Mouse (Mus musculus) CH12.LX (cell line): Measurements from ENCODE around the gene Cfap99. TPM values are rescaled to one million over a fixed set of nuclear protein-coding genes. Genes with fewer than 3 reads are reported as not detected.

Source experiments
- DNase-seq: peaks from one replicate; pipeline ENCODE4 v3.0.0-alpha.2; 2013; ENCODE audit errors: extremely low read depth
- H3K27ac ChIP-seq: 2 replicates; pipeline ENCODE4 v1.5.1; 2012; ENCODE audit warnings: low read depth, mild to moderate bottlenecking, control low read depth, moderate library complexity; ENCODE audit not compliant: insufficient read depth
- H3K27me3 ChIP-seq: replicated peaks from 2 replicates; pipeline ENCODE3; 2012; ENCODE audit warnings: inconsistent platforms
- H3K36me3 ChIP-seq, 2 experiments: replicated peaks in 1 of 2; 2 replicates each; pipeline versions ENCODE3 to v1.6.1; 2012; ENCODE audit warnings: inconsistent platforms in 1 of 2, low read length in 1 of 2, mild to moderate bottlenecking in 1 of 2, mixed read lengths in 1 of 2, moderate library complexity in 1 of 2; ENCODE audit not compliant: control insufficient read depth in 1 of 2, insufficient read depth in 1 of 2
- H3K4me1 ChIP-seq, 2 experiments: 2 replicates each; pipeline ENCODE4 v1.6.1; 2012; ENCODE audit warnings: inconsistent platforms in 1 of 2, moderate library complexity in 1 of 2; ENCODE audit not compliant: insufficient read depth in 2 of 2, control insufficient read depth in 1 of 2
- H3K4me2 ChIP-seq: 2 replicates; pipeline ENCODE4 v1.6.1; 2012; ENCODE audit warnings: low read depth, mild to moderate bottlenecking, control low read depth; ENCODE audit not compliant: poor library complexity, insufficient read depth, severe bottlenecking
- H3K4me3 ChIP-seq, 3 experiments: fragments of 150-350 bp in 1 of 3; sonication (generic) in 1 of 3; replicated peaks in 1 of 3; 2 replicates each; pipeline versions ENCODE3 to v1.5.1; 2011 to 2012; ENCODE audit warnings: low read depth in 2 of 3, low read length in 2 of 3, mild to moderate bottlenecking in 2 of 3, moderate library complexity in 2 of 3, control low read depth in 1 of 3, improper control_type of control experiment in 1 of 3, inconsistent platforms in 1 of 3, mixed read lengths in 1 of 3; ENCODE audit not compliant: poor library complexity in 1 of 3
- H3K79me2 ChIP-seq: replicated peaks from 2 replicates; pipeline ENCODE4 v1.6.1; 2012; ENCODE audit warnings: mild to moderate bottlenecking, moderate library complexity; ENCODE audit not compliant: control insufficient read depth, poor library complexity, insufficient read depth, severe bottlenecking; ENCODE audit errors: extremely low read depth
- H3K9ac ChIP-seq: 2 replicates; pipeline ENCODE4 v1.6.1; 2012; ENCODE audit warnings: low read depth, mild to moderate bottlenecking, control low read depth, moderate library complexity; ENCODE audit not compliant: insufficient read depth
- H3K9me3 ChIP-seq: replicated peaks from 2 replicates; pipeline ENCODE3; 2012; ENCODE audit warnings: low read length, inconsistent platforms, mixed read lengths
- CHD1 ChIP-seq: IDR thresholded peaks from 2 replicates; pipeline ENCODE4 v1.6.1; 2012; ENCODE audit warnings: low read depth, low read length, improper control_type of control experiment, inconsistent platforms
- CHD2 ChIP-seq: IDR thresholded peaks from 2 replicates; pipeline ENCODE4 v1.6.1; 2011; ENCODE audit warnings: low read length, improper control_type of control experiment
- E2F4 ChIP-seq: IDR thresholded peaks from 2 replicates; pipeline ENCODE4 v1.6.1; 2011; ENCODE audit warnings: low read depth, low read length, improper control_type of control experiment; ENCODE audit not compliant: insufficient replicate concordance
- HCFC1 ChIP-seq: IDR thresholded peaks from 2 replicates; pipeline ENCODE4 v1.6.1; 2012; ENCODE audit warnings: low read depth, mild to moderate bottlenecking, inconsistent platforms, low read length, improper control_type of control experiment
- MAZ ChIP-seq: IDR thresholded peaks from 2 replicates; pipeline ENCODE4 v1.6.1; 2012; ENCODE audit warnings: low read depth, mild to moderate bottlenecking, inconsistent platforms, low read length, improper control_type of control experiment, moderate library complexity
- MYC ChIP-seq: IDR thresholded peaks from 2 replicates; pipeline ENCODE4 v1.6.1; 2011; ENCODE audit warnings: low read depth, mild to moderate bottlenecking, improper control_type of control experiment, low read length
- NRF1 ChIP-seq: IDR thresholded peaks from 2 replicates; pipeline ENCODE4 v1.6.1; 2014; ENCODE audit warnings: low read depth, mild to moderate bottlenecking, inconsistent platforms, low read length, improper control_type of control experiment, moderate library complexity
- PAX5 ChIP-seq: IDR thresholded peaks from 2 replicates; pipeline ENCODE4 v1.6.1; 2012; ENCODE audit warnings: low read length, inconsistent platforms, mixed read lengths
- RAD21 ChIP-seq: IDR thresholded peaks from 2 replicates; pipeline ENCODE4 v1.6.1; 2011; ENCODE audit warnings: low read depth, mild to moderate bottlenecking, low read length, improper control_type of control experiment, moderate library complexity
- SIN3A ChIP-seq: IDR thresholded peaks from 2 replicates; pipeline ENCODE4 v1.6.1; 2012; ENCODE audit warnings: low read length, improper control_type of control experiment, inconsistent platforms
- SMC3 ChIP-seq: IDR thresholded peaks from 2 replicates; pipeline ENCODE4 v1.6.1; 2011; ENCODE audit warnings: low read depth, low read length, improper control_type of control experiment
- TBP ChIP-seq: conservative IDR thresholded peaks from 2 replicates; pipeline ENCODE4 v1.6.1; 2011; ENCODE audit warnings: low read depth, low read length, improper control_type of control experiment
- UBTF ChIP-seq: IDR thresholded peaks from 2 replicates; pipeline ENCODE4 v1.6.1; 2012; ENCODE audit warnings: low read depth, mild to moderate bottlenecking, inconsistent platforms, low read length, improper control_type of control experiment, moderate library complexity
- USF2 ChIP-seq: conservative IDR thresholded peaks from 2 replicates; pipeline ENCODE4 v1.6.1; 2011; ENCODE audit warnings: low read depth, low read length, improper control_type of control experiment
- ZC3H11A ChIP-seq: IDR thresholded peaks from 2 replicates; pipeline ENCODE4 v1.6.1; 2012; ENCODE audit warnings: low read depth, mild to moderate bottlenecking, inconsistent platforms, low read length, improper control_type of control experiment
- ZKSCAN1 ChIP-seq: IDR thresholded peaks from 2 replicates; pipeline ENCODE4 v1.6.1; 2012; ENCODE audit warnings: low read depth, inconsistent platforms, low read length, improper control_type of control experiment, borderline replicate concordance
- ZMIZ1 ChIP-seq: IDR thresholded peaks from 2 replicates; pipeline ENCODE4 v1.6.1; 2012; ENCODE audit warnings: low read depth, mild to moderate bottlenecking, inconsistent platforms, low read length, improper control_type of control experiment
- dilution Hi-C: fragments of 300-500 bp; cut with MboI; formaldehyde crosslinking; loops from 2 replicates; pipeline ENCODE4 v1.14.3; 2020; ENCODE audit warnings: low sequenced_read_pairs; ENCODE audit not compliant: extremely low pct_unique_long_range_greater_than_20kb, extremely low pct_ligation_motif_present
- in situ Hi-C: fragments of 300-500 bp; cut with MboI; formaldehyde crosslinking; loops from 3 replicates; pipeline ENCODE4 v1.14.3; 2019; ENCODE audit warnings: low sequenced_read_pairs, low pct_ligation_motif_present, low pct_unique_long_range_greater_than_20kb, mixed read lengths
- polyA plus RNA-seq: library from polyadenylated mRNA; unstranded; fragments of >175 nt; gene quantifications from 2 replicates; pipeline ENCODE4 v1.2.1, GENCODE M21; 2012; ENCODE audit warnings: low read depth; ENCODE audit not compliant: insufficient read length
- total RNA-seq, 2 experiments: library from RNA; depleted of rRNA; stranded (reverse); fragments of 300-350 nt in 1 of 2; fragments of >200 nt in 1 of 2; gene quantifications; 2 replicates each; pipeline ENCODE4 v1.2.3; 2012 to 2014

Gene Cfap99
- total and polyA plus RNA-seq, 3 experiments, result not detected

GRCm38 (mm10) chr5:34276746-34277145 lies 11.7 kb upstream of the Cfap99 start:
- no peak for DNase-seq
- no peak overlapping the region for H3K4me2 ChIP-seq
- dilution Hi-C loops, result no loop called here
- no peak overlapping the region for H3K9ac ChIP-seq
- no peaks in the 10 kb centered on the region for H3K36me3 ChIP-seq
- H3K4me3 ChIP-seq, result no peak overlapping the region
- H3K9me3 ChIP-seq, result no peaks in the 10 kb centered on the region
- no peaks in the 10 kb centered on the region for H3K79me2 ChIP-seq
- no peak overlapping the region for H3K27ac ChIP-seq
- TF ChIP-seq RAD21, result no peak
- TF ChIP-seq MYC, result no peak
- TF ChIP-seq SIN3A, result no peak
- no peak for TF ChIP-seq USF2
- no peak for TF ChIP-seq ZMIZ1
- no peak for TF ChIP-seq ZKSCAN1
- TF ChIP-seq CHD1, result no peak
- TF ChIP-seq HCFC1, result no peak
- TF ChIP-seq MAZ, result no peak
- TF ChIP-seq PAX5, result no peak
- no peak for TF ChIP-seq CHD2
- no peak for TF ChIP-seq UBTF
- TF ChIP-seq NRF1, result no peak
- H3K27me3 ChIP-seq, result no peaks in the 10 kb centered on the region
- H3K4me1 ChIP-seq, result peaks cover 15 to 54% of the 10 kb centered on the region in 2 experiments
- in situ Hi-C loops, result no loop called here

- in situ Hi-C loops, result no loop called here
- no peaks in the 10 kb centered on the region for H3K36me3 ChIP-seq
- H3K27ac ChIP-seq, result no peak overlapping the region
- no peaks in the 10 kb centered on the region for H3K27me3 ChIP-seq
- dilution Hi-C loops, result no loop called here
- no peak for DNase-seq
- no peaks in the 10 kb centered on the region for H3K9me3 ChIP-seq
- TF ChIP-seq CHD2 (no peak), ZC3H11A (no peak), TBP (no peak), PAX5 (no peak), E2F4 (no peak), SMC3 (no peak)
- TF ChIP-seq, all 38 proteins: peak for 0
- Histone ChIP-seq H3K79me2 (no peaks in the 10 kb centered on the region), H3K9ac (no peak overlapping the region), H3K4me3 (no peak overlapping the region), H3K4me1 (peaks cover 11 to 49% of the 10 kb centered on the region in 2 experiments), H3K4me2 (no peak overlapping the region)
Measured at GRCm38 (mm10) chr5:34278058-34278457, 10.3 kb upstream of the Cfap99 start.
